Mouse (Mus musculus): Measurements from ENCODE around the gene Lrrc73. TPM values are rescaled to one million over a fixed set of nuclear protein-coding genes. Genes with fewer than 3 reads are reported as not detected.
A peak's percentile ranks its signal among the peaks of the same experiment; 100 is the strongest.

Gene Lrrc73
- polyA plus RNA-seq, 1 experiment = 63.5 TPM

DNA sequence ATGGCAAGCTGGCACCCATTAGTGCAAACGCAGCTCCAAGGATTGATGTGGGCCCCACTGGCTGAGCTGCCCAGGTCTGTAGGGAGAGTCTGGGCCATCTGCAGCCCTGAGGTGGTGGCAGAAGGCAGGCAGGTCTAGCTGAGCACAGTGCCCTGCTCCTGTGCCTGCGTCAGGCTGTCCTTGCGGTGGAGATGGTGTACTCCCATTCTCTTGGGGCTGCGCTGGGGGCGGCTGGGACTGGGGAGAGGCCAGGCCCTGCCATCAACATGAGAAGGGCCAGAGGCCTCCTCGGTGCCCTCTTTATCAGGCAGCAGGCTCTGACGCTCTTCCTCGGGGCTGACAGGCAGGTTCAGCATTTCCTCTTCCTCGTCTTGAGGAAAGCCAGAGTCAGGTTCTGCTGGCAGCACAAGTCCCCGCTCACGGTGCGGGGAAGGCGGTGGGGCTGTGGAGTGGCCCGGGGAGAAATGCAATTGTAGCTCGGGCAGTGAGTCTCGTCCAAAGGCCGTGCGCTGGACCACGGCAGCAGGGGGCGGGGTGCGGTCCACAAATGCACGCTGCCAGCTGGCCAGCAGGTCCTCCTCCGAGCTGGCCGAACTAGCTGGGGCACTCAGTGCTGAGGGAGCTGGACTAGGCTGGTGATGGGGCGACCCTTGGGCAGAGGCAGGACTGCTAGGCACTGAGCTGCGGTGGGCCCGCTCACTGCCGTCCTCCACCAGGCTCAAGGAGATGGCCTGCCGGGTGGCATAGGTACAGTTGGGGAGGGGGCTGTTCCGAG, 5.1 kb downstream of the Lrrc73 start:
- no peak for DNase-seq (ENCODE audit: extremely low spot score in 1 of 2, low spot score in 1 of 2)

DNA sequence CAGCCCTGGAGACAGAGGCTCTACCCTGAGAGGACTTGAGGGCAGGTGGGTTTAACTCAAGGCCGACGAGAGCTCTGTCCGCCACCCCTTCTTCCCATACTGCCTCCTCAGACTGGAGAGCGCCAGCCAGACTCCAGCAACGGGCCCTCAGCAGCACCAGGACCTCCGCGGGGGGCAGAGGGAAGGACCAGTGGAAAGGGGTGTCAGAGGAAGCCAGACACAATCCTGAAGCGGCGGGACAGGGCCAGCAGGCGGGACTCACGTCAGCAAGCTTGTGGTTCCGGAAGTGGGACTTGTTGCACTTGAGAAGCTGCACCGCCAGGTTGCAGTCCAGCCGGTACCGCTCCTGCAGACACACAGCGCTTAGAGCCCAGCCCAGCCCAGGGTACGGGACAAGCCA, 6.3 kb downstream of the Lrrc73 start:
- DNase-seq (ENCODE audit: extremely low spot score in 1 of 2, low spot score in 1 of 2) = no peak

DNA sequence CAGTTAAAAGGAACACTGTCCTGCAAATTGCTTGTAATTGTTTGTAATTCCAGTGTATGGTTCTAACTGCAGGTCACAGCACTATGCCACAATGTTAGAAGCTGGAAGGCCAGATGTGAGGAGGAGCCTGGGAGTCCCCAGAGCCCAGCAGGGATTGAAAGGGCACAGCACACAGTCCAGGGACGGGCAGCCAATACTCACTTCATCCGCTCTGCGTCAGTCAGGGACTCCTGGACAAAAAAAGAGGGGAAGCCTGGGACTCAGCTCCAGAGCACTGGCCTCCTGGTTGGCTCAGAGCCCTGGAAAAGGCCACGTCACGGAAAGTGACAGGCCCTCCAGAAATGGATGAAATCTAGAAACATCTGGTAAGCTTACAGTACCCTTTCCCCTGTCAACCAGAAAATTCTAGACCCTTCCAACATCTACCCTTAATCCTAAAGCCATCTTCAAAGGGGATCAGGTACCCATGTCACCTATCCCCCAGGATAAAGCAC, 8.9 kb downstream of the Lrrc73 start:
- DNase-seq (ENCODE audit: extremely low spot score in 1 of 2, low spot score in 1 of 2) = no peak

DNA sequence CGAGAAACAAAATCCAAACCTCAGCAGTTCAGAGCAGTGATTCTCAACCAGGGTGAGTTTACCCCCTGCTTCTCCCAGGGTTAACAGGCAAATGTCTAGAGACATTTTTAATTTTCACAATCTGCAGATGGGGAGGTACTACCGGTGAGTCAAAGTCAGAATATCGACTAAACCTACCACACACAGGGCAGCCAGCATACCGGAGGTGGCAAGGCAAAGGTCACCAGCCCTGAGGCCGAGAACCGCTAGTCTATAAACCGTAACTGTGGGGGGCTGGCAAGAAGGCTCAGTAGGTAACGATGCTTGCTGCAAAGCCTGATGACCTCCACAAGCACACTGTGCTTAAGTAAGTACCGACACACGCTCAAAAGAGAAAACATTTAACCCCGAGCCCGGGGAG, 12.2 kb downstream of the Lrrc73 start:
- no peak for DNase-seq (ENCODE audit: extremely low spot score in 1 of 2, low spot score in 1 of 2)

DNA sequence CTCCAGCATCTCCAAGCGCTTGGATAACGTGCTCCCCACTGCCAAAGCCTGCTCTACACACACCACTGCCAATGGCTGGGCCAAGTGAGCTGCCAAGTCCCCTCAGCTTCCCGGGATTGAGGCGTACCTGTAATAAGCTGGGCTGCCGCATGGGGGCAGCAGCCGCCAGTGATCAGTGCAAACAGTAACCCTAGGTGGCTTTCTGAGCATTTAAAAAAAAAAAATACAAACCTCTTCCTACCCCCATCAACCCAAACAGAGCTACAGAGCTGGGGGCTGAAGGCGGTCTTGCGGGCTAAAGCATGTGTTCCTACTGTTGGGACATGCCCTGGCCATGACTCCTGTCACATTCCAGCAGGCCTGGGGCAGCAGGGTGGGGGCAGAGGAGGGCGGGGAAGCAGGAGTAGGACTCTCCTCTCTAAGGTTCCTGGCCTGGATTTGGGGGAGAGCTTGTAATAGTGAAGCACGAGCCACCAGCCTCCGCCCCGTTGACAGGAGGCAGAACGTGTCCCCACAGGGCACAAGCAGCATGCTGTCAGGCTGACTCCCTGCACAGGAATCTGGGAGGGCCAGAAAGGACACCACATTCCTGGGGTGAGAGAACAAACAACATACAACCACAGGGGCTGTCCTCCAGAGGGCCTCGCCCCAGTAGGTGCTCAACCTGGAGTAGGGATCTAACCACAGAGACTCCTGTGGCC, 12.7 kb downstream of the Lrrc73 start:
- DNase-seq (ENCODE audit: extremely low spot score in 1 of 2, low spot score in 1 of 2) = peak in 1 of 2 experiments; percentile 93

DNA sequence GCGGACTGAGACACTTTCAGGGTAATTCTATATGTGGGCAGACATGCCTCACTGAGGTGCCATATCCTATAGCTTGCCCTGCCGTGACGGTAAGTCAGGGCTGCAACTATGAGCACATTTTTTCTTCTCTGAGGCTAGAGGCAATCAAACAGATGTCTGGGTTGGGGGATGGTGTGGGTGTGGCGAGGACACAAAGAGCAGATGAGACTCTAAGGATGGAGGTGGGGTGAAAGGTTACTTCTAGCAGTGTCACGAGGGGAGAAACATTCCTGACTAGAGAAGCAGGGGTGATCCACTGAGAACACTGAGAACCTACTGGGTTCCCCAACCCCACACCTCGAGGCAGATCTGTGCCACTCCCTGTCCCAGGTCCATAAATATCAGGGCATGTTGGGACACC, 13.7 kb downstream of the Lrrc73 start:
- DNase-seq (ENCODE audit: extremely low spot score in 1 of 2, low spot score in 1 of 2) = no peak

DNA sequence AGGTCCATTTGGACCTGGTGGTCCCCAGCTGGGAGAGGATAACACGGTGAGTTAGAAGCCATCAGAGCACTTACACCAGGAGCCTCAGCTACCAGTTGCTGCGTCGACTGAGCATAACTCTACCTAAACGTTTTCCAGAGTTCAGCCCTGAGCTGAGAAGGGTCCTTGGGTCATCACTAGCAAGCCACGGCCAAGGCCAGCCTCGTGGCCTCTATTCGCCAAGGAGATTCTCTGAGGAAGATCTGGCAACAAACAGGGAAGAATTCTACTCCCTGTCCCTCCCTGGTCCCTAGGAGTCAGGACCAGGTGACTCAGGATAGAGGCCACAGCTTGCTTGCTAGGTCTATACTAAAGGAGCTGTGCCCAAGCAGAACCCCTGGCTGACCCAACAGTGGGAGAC, 14.2 kb downstream of the Lrrc73 start:
- no peak for DNase-seq (ENCODE audit: extremely low spot score in 1 of 2, low spot score in 1 of 2)

DNA sequence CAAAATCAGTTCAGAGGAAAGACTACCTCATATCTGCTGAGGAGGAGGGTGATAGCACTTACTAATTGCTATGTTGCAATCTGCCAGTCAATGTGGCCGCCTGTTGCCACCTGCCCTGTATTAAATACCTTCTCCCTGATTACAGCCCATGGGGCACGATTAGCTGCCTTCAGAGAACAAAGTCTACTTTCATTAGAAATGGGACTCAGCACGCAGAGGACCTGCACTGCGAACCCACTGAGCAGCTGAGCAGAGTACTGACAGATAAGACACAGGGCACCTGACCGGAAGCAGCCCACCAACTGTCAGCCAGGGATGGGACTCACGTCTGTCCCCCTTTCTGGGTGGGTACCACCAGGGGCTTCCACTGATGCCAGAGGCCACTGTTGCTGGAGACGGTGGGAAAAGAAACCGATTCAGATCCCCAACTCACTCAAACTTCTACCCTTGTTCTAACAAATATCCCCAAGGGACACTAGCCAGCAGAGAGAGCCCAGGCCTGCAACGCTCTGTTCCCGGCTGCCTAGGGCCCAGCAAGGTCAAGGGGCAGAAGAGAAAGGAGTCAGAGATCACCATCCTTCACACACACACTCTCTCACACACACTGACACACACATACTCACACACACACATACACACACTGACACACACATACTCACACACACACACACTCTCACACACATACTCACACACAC, 14.8 kb downstream of the Lrrc73 start:
- no peak for DNase-seq (ENCODE audit: extremely low spot score in 1 of 2, low spot score in 1 of 2)

DNA sequence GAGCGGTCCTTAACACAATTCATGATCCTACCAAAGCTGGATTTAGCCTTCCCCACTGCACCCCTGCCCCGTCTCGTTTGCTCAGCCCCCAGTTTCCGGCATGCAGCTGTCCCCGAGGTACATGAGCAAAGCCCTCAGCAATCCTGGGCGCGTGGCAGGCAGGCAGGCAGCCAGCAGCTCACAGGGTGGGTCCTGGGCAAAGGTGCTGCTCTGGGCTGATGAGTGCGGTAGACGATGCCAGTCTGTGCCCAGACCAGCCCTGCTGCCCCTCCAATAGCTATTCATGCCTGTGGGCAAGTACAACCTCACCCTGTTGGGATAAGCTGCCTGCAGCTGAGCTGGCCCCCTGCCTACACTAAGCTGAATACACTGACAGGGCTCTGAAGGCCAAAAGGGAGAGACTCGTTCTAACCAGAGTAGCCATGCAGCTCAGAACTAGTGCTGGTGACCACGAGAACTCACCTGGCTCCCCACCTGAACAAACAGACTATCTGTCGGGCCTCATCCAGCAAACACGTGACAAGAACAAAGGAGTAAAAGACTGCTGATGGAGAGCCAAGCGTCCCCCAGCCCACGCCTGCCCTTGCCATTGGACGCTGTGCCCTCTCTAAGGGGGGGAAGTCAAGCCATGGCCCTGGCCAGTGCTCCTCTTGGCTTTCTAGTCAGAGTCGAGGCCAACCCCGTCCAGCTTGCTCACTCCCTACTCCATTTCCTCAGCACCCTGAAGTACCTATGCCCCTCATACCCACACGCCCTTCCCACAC, 16.6 kb downstream of the Lrrc73 start:
- DNase-seq (ENCODE audit: extremely low spot score in 1 of 2, low spot score in 1 of 2) = no peak

DNA sequence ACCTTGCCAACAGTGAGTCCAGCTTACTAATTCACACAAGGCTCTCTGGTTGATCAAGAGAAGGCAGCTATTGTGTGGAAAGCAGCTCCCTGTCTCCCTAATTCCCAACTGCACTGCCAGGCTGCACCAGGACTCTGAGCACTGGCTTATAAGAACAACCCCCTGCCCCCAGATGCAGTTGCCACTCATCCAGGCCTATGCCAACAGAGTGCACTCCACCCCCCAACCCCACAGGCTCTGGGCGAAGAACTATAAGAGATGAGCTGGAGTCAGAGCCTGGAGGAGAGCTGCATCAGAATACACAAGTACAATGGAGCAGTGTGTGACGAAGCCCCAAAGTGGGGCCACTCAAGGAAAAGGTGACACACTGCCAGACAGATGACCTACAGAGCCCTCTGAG, 18.7 kb downstream of the Lrrc73 start:
- DNase-seq (ENCODE audit: extremely low spot score in 1 of 2, low spot score in 1 of 2) = no peak

DNA sequence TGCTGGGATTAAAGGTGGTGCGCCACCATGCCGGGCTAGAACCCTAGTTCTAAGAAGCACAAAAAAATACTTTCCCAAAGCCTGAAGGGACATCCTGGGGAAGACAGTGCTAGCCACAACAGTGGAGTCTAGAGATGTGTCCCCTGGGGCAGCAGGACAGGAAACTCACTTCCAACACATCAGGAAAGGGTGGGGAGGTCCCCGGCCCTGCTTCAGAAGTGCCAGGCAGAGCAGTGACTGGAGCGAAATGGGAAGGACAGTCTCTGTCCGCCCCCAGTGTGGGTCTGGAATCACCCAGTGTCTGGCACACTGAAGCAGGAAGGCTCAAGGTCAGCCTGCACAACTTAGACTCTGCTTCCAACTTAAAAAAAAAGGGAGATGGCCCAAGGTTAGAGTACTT, 19.3 kb downstream of the Lrrc73 start:
- no peak for DNase-seq (ENCODE audit: extremely low spot score in 1 of 2, low spot score in 1 of 2)

DNA sequence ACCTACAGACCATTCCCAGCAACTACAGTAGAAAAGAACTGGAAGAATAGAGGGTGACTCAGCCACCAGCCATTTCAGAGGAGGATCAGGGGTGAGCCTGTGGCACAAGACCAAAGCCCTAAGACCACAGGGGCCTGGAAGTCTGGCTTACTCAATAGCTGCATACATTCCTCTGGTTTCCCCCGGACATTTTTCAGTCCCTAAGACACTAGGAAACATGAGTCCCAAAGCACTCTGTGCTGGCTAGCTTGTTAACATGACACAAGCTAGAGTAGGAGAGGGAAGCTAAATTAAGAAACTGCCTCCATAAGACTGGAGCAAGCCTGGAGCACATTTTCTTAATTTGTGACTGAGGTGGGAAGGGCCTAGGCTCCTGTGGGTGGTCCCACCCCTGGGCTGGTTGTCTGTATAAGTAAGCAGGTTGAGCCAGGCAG, 20.5 kb downstream of the Lrrc73 start:
- peak in 1 of 2 experiments; percentile 72 for DNase-seq (ENCODE audit: extremely low spot score in 1 of 2, low spot score in 1 of 2)

DNA sequence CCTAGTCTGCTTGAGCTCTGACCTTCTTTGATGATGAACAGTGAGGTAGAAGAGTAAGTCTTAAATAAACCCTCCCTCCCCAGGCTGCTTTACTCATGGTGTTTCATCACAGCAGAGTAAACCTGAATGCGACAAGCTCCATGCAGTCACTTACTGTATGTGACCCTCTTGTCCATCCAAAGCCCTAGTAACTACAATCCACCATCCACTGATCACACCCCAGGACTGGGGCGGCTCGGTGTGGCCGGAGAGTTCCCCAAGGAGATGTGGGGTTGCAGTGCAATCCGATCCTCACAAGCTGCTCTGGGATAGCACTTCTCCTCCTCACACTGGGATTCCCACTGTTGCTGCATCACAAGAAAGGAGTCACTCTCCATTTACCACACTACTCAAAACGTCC, 21.1 kb downstream of the Lrrc73 start:
- no peak for DNase-seq (ENCODE audit: extremely low spot score in 1 of 2, low spot score in 1 of 2)

DNA sequence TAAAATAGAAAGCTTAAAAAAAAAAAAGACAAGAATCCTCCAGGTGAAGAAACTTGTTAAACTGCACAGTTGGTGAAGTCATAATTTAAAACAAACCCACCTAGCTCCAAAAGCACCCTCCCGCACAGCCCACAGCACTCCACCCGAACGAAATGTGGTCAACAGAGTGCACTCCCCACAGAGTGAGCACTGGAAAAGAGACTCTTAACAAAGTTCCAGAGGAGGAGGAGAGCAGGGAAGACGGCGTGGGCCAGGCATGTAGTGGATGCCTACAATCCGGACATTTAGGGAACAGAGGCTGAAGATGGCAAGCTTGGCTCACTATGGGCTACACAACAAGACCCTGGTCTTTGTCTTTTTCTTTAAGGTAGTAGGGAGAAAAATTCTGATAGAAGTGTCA, 21.7 kb downstream of the Lrrc73 start:
- DNase-seq (ENCODE audit: extremely low spot score in 1 of 2, low spot score in 1 of 2) = no peak

DNA sequence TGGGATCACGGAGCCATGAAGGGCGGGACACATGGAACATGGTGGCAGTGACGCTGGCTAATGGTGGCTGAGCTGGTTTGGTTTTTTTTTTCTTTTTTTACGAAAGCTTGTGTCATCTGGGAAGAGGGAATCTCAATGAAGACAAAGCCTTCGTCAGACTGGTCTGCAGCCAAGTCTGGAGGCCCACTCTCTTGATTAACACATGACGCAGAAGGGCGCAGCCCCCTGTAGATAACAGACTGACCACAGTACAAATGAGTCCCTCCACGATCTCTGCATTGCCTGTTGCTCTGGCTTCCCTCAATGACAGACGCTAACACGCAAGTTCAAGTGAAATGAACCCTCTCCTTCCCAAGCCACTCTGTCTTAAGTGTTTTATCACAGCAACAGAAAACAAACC, 22.2 kb downstream of the Lrrc73 start:
- DNase-seq (ENCODE audit: extremely low spot score in 1 of 2, low spot score in 1 of 2) = no peak

DNA sequence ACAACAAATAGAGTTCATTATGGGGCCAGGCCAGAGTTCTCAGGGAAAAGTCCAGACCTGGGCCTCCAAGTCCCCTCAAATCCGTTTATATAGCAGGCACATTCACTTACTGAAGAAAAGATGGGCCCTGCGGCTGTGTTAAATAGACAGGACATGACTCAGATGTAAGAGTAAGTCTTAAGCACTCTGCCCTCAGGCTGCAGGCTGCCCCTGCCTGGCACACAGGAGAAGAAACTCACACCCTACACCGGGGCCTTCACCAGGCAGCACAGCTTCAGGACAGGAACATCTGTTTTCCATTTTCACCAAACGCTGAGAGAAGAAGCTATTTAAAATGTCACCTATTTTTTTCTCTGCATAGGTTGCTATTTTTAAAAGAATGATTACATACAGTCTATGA, 24.3 kb downstream of the Lrrc73 start:
- no peak for DNase-seq (ENCODE audit: extremely low spot score in 1 of 2, low spot score in 1 of 2)

DNA sequence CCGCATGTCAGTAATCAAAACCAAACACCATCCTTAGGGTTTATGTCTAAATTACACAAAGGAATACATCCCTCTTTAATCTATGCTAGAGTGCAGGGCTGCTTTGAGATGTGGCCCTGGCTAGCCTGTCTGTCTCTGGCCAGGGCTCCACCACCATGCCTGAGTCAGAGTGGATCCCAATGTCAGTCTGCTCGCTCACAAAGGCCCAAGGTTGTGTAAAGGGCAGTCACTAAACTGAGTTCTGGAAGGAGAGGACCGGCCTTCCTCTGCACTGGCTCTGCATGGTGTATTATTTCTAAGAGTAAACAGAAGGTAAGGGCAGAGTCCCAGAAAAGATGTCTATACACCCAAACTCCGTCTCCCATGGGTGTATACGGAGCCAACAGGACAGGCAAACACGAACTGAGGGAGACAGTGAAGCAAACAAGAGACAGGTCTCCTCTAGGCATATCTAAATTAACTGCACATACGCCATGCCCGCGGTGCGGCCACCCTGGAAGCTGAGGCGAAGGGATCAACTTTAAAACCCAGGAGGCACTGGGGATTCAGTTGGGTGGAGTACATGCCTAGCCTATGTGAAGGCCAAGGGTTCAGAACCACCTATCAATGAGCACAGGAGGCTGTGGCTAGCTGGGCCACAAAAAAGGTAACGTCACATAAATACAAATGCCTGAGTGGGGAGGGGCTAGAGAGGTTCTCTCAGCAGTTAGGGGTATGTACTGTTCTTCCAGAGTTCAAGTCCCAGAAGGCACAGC, 24.9 kb downstream of the Lrrc73 start:
- DNase-seq (ENCODE audit: extremely low spot score in 1 of 2, low spot score in 1 of 2) = no peak

DNA sequence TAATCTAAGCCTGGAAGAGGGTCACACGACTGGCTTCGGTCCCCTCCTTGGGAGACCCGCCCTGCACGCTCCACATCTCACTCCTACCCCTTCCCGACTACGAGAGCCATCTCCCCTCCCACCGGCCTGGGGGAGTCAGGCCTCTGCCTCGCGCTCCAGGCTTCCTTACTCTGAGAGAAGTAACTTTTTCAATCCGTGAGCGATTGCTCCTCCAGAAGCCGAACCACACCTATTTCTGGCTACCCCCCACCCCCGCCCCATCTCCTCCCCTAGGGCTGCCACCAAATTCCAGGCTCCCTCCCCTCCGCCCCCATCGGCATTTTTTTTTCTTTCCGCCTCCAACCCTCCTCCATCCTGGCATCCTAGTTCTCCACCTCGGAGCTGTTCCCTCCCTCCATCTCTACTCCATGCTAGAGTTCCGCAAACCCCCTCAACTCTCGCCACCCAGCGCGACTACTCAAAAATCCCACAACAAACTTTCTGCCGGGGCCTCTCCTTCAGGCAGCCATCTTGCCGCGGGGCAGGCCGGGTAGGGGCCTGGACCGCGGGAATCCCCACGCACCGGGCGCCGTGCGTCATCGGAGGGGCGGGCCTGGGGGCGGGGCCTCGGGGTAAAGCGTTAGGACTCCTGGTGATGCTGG, 29.3 kb downstream of the Lrrc73 start, which contains the start of gene Tjap1:
Gene Tjap1, minus strand, starts transcription at position 544 of the 641 bp plus-strand sequence.
- peak in 1 of 2 experiments; percentile 86 for DNase-seq (ENCODE audit: extremely low spot score in 1 of 2, low spot score in 1 of 2)

DNA sequence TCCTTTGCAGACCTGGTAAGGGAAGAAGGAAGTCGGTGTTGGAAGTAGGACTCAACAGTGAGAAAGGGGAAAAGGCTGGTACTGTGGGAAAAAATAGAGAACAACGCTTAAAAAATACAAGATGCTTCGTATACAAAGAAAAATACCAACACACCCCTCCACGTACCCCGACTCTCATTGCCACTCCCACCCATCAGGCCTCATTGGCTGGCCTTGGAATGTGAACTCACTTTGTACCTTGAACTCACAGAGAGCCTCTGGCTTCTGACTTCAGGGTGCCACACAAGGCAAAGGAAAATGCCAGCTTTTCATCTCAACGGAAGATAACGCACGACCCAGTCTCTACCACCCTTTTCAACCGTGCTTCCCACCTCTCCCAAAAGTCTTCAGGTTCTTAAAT, 29.8 kb downstream of the Lrrc73 start:
- no peak for DNase-seq (ENCODE audit: extremely low spot score in 1 of 2, low spot score in 1 of 2)
